Mouse (Mus musculus) T-helper 1 cell (primary cell): ENCODE measurements around the gene Slc25a26.
"Not testable (repeated sequence)": the region's sequence is repeated elsewhere in the genome, so short reads cannot be mapped to it uniquely, and the experiment has no call there.

Experiments
- in situ Hi-C: fragments of 300-600 bp; cut with MboI, MseI; formaldehyde crosslinking; loops from one replicate; pipeline ENCODE4 v1.15.1; 2025; ENCODE audit warnings: high pct_unique_total_duplicates

Gene Slc25a26

DNA sequence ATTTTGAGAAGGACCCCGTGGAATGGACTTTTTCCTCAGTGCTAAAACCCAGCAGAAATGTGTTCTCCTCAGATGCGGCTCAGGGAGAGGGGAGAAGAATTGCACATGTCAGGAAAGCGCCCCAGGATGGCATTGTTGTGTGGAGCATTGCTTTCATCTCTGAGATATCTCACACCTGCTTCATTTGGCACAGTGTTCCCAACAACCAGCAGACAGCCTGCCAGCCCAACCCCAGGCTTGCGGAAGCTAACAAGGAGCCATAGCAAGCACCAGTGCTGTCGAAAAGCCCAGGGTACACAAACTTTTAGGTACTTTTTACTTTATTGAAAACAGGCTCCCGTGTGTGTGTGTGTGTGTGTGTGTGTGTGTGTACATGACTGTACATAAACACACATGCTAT is 50.2 kb downstream of the Slc25a26 start:
- in situ Hi-C loops = no loop called here

DNA sequence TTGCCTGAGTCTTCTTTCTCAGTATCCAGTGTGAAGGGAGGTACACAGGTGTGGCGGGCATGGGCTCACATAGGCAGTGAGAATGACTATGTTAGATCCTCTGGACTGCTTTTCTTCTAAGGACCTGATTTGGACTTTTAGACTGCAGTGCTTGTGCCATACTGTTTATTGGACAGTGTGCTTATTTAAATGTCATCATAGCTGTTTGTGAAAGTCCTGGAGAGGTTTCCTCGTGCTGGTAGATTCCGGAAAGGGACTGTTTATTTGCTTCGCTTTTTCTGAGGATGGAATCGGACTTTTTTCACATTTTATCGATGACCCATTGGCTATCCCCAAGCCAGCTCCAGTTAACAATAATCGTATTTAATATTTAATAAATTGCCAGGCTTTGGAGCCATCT is 50.7 kb downstream of the Slc25a26 start:
- in situ Hi-C loops = no loop called here

DNA sequence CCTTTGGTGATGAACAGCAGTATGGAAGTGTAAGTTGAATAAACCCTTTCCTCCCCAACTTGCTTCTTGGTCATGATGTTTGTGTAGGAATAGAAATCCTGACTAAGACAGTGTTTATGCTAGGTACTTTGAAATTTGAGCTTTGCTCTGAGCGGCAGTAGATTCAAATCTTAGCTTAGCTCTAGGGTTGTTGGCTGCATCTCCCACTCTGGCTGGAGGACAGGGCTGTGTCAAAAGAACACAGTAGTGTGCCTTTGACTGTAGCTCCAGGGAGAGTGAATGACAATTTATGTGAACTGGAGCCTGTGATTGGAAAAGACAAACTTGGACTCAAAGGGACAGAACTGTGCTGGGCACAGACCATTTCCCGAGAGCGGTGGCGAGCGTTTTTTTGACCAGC is 53.0 kb downstream of the Slc25a26 start:
- in situ Hi-C loops = no loop called here

DNA sequence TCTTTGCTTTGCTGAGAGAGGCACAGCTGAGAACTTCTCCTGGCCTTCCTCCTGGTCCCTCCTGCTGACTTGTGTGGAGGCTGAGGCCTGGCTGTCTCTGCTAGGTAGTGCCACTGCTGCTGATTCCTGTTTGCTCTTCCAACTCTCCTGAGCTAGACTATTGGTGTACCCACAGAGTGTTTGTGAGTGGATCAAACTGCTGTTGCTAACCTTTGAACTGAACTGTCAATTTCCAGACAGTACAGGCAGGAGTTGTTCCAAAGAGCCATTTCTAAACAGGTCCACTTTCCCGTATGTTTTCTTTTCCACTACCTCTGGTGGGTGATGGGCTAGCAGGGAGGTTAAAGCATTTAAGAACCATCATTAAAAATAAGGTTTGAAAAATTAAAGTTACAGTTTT is 58.5 kb downstream of the Slc25a26 start:
- in situ Hi-C loops = not testable (repeated sequence)

DNA sequence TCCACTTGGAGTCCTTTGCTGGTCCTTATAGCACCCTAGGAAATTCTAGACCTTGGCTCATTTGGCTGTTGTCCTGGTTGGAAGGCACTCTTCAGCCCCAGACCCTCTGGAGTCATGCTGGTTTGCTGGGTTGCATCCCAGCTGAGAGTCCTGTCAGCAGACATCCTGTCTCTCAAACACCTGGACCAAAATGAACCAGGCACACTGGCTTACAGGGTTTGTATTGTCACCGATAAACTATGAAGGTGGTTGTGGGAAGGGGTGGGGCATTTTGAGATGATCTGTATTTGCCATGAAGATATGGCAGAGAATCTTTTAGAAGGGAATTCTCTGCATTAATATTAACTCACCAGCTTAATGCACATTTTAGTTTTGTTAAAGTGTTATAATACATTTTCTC is 60.8 kb downstream of the Slc25a26 start:
- in situ Hi-C loops = no loop called here

DNA sequence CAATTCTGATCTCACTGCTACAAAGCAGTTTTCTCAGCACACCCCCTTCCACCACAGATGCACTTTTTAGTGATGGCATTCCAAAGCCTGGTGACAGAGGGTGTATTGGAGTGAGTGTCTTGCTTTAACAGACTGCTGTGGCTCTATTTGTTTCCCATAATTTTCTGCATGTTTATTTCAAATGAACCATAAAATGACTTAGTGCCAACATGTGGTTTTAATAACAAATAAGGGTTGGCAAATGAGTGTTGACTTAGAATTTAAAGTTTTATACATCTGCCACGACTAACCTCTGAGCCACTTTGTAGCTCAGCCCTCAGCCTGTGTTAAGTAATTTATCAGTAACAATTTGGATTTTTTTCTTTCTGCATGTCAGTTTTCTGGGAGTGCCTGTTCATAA is 61.2 kb downstream of the Slc25a26 start:
- in situ Hi-C loops = no loop called here

DNA sequence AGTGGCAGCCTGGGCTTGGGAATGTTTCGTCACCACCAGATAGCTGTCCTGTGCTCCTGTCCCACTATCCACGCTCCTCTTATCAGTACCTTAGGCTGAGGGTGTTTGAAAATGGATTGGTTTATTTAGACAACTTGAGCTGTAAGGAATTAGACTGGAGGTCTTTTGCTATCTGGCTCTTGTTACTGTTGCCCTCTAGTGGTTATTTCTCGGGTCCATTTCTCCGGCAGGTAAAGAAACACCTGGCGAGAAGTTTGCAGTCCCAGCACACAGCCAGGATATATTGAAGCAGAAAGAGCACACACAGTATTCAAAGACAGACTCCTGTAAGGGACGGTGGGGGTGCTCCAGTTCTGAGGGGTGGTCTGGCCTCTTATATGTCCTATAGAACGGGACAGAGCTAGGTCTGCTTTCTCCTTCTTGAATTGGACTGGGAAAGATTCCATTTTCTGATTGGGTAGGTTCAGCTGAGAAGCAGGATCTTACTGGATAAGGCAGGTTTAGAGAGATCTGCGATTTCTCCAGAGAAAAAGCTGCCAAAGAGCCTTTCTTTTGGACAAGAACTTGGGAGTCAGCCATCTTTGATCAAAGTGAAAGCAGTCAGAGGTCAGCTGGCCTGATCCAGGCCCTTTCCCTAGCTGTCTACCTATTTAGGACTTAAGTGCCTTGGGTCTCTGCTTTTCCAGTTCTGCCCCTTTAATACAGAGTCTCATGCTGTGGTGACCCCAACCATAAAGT is 63.2 kb downstream of the Slc25a26 start:
- in situ Hi-C loops = no loop called here

DNA sequence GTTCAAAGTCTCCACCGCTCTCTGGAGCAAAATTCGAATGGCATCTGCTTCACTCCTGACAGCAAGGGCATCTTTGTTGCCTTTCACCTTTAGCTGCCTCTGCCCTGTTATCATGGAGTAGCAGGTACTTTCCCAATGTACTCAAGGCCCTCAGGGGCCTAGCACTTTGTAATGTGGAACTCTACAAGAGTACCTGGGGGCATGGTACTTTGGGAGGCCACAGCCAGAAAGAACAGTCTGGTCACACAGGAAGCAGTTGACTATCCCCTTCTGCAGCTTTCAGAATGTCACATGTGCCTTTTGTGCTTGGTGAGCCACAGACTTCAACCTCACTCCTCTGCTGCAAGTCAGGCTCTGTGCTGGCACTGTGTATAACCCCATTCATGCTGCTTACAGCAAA is 65.6 kb downstream of the Slc25a26 start:
- in situ Hi-C loops = no loop called here

DNA sequence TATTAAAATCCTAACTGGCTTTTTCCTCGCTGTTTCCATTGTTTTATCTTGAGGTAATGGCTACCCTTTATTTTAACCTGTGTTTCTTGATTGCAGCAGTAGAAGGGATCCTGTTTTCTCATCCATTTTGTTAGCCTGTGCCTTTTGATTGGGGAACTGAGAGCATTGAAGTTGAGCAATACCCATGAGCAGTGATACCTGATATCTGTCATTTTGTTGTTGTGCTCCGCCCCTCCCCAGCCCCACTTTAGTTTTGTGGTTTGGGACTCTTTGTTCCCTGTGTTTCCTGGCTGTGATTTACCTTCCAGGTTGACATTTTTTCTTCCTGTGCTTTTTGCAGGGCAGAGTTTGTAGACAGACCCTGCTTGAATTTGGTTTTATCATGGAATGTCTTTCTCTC is 67.9 kb downstream of the Slc25a26 start:
- in situ Hi-C loops = no loop called here

DNA sequence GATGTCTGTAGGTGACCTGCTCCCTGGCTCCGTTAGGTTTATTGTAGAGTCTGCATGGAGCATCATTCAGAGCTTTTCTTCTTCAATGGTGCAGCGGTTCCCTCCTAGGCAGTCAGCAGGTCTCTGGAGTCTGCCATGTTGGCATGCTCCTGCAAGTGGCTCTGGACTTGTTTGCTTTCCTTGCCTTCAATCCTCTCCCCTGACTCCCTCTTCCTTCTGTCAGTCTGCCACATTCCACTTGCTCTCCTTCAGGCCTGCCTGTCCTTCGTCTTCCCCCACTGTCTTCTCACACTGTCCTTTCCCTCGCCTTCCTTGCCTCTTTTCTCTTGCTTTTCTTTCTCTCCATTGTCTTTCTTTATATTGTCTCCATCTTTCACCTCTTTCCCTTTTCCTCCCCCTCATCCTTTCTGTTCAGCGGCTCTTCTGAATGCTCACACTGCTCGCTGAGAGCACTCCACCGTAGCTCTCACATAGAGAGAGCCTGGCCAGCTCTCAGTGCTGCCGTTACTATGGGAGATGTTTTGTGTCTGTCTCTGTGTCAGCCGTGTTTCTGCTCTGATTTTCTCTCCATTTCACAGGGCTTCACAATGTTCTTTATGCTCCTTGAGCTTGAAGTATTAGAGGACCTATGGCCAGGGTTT is 75.5 kb downstream of the Slc25a26 start:
- in situ Hi-C loops = no loop called here

DNA sequence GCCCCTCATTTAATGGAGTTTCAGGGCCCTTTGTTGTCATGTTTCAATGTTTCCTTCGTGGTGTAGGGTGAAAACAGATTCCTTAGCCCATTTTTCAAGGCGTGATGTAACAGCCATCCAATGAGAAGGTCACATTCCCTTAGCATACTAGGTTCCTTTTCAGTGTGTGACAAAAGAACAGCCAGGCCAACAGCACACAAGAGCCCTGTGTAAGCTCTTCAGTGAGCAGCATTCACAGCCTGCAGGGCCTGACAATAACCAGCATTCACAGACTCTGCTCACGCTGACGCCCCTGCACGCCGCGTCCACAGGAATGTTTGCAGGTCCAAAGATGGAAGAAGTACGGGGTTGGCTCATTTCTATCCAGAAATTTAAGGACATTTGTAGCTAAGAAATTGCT is 77.9 kb downstream of the Slc25a26 start:
- in situ Hi-C loops = no loop called here

DNA sequence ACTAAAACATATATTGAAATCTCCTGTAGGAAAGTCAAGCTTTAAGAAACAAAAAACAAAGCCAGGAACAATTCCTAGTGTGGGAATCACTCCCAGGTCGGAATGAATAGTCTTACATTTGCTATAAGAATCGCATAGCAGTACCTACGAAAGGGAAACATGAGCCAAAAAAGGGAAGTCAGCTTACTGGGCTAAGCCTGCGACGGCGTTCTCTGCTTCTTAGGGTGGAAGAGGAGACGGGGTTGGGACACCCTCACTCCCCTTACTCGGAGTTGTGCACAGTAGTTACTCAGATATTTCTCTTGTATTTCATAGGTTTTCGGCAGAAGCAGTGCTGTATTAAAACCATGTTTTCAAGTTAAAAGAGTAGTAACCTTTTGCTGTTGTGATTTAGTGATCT is 81.9 kb downstream of the Slc25a26 start:
- in situ Hi-C loops = no loop called here

DNA sequence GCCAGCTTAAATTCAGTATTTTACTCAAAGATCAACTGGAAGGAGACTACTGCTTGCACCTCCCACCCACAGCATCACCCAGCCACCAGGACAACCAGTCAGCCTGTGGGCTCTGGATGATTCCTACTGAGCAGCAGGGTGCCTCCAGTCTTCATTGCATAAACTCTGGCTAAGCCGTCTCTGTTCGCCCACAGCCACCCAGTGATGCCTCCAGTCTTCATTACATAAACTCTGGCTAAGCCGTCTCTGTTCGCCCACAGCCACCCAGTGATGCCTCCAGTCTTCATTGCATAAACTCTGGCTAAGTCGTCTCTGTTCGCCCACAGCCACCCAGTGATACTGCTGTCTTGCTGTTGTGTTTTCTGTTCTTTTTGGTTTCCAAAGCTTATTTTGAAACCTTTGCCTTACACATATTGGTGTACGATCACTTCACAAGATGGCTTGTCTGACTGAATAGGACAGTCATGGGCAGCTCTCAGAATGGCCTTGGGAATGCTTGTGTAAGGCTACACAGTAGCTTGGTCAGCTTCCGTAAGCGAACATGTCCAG is 84.1 kb downstream of the Slc25a26 start:
- in situ Hi-C loops = no loop called here

DNA sequence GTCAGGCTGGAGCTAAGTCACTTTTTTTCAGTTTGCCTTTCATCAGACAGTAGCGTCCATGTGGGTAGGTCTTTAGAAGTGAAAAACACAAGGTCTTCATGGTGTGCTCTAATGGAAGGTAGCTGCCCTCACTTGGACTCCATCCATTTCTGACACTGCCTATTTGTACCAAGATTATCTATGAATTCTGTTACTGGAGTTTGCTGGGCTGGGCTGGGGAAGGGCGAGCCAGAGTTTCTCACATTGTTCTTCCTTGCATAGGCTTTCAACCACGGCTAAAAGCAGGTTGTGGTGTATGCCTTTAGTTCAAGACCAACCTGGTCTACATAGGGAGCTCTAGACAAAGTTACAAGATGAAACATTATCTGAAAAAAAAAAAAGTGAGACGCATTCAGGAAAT is 84.8 kb downstream of the Slc25a26 start:
- in situ Hi-C loops = no loop called here

DNA sequence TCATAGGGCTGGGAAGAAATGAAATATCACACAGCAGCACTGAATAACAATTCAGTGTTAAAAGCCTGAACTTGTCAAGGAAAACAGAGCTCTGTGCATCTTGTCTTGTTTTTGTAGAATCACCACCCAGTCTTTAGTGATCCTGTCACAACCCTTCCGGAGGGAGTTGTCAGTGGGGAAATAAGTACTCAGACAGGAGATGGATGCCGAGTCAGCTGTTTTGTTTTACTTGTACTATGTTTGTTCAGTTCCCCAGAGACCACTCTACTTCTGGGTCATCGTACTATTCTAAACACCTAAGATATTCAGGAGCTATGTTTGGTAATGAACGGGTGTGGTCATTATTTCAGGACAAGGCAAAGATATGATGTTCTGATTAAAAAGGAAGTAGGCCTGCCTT is 88.2 kb downstream of the Slc25a26 start:
- in situ Hi-C loops = no loop called here

DNA sequence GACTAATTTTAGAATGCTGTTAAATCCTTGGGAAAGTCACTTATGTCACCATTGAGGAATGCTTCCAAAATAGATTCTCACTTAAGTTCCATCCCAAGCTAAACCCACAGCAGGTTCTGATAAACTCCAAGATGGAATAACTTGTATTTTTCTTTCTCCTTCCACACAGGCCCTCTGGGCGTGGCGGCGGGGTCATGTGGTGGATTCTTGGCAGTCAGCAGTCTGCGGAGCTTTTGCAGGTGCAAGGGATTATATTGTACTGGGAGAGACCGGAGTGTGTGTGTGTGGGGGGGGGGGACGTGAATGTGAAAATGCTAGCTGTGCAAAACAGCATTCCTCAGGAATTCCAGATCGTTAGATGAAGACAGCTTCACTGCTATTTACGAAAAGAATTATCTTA is 92.1 kb downstream of the Slc25a26 start:
- in situ Hi-C loops = no loop called here

DNA sequence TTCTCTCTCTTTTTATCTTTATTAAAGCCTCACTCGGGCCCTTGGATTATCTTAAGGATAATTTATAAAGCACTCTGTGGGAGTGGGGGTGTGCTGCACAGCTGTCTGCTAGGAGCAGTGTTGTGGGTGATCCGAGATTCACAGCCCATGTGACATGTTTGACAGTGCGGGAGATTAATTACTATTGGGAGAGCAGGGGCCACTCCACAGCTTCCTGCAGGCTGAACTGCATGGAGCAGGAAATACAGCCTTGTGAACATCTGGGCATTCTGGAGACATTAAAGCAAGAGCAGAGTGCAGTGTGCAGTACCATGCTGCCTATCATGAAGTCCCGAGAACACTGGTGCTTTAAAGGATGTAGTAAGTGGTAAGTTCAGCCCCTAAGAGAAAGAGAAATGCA is 92.6 kb downstream of the Slc25a26 start:
- in situ Hi-C loops = no loop called here

DNA sequence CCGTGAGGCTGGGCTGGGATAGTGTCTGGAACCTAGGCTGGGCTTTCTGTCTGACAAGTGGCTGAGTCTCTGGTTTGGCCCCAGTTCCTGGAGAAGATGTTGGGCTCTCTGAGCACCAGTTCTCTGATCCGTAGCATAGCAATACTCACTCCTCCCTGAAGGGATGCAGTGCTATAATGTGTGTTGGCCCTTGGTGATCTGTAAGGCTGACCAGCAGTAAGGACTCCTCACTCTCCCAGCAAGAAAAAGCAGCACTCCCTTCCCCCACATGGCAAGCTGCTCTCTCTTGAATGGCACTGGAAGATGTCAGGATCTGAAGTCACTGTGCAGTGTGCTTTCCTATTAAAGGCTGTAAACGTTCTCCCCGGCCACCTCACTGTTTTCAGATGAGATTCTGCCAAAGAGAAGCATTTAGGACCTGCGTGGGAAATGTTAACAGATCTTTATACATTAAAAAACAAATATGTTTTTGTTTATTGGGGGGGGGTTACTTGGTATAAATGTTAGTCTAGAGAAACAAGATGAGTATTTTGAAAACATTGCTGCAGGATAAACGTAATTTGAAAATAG is 94.0 kb downstream of the Slc25a26 start:
- in situ Hi-C loops = no loop called here

DNA sequence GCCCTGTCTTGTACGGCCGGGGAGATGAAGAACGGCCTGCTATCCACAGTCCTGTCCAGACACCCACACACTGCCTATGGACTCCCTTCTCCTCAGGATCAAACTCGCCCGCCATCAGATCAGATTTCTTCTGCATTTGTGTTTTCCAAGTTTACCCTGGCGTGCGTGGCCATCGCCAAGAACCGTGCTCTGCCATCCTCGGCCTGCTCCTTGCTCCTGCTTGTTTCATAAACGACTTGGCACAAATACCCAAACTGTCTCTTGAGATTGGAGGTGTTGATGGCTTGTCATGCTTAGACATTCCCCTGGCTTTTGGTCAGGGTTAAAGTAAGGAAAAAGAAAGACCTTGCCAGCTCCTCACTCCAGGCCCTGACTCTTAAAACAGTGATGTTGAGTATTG is 94.6 kb downstream of the Slc25a26 start:
- in situ Hi-C loops = no loop called here

DNA sequence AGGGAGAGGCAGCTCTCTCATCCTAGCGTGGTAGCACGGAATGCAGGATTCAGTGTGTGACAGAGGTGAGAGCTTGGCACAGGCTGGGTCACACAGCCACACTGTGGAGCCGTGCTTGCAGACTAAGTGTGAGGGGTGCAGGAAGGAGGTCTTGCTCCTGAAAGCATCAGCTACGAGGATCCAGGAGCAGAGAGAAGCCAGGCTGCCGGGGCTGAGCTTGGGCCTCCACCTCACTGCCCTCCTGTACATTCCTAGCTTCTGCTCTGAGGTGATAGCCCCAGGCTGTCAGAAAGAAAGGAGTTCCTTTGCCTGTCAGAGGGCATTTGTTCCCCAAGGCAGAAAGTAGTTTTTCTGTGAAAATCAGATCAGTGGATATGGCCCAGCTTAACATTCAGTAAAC is 95.1 kb downstream of the Slc25a26 start:
- in situ Hi-C loops = no loop called here

DNA sequence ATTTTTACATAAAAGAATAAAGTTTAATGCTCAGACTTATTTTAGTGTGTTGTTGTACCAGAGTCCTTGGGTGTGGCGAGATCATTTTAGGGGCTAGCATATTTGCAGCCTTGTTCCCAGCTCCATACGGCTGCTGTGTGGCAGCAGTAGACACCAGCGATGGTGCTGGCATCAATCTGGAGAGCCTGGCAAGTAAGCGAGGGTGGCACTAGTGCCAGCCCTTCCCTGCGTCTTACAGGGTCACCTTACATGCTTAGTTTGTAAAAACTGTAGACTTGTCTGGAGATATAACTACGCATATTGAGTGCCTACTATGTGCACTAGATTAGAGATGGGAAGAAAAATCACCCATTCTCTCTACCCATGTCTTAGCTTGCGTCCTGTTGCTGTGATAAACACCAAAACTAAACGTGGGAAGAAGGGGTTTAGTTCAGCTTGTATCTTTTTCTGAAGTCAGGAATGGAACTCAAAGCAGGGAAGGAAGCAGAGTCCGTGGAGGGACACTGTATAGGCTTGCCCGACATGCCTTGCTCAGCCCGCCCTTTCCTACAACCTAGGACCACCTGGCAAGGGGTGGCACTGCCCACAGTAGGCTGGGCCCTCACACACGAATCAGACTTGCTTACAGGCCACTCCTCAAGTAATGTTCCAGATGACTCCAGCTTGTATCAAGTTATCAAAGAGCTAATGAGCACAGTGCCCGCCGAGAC is 96.1 kb downstream of the Slc25a26 start:
- in situ Hi-C loops = no loop called here

DNA sequence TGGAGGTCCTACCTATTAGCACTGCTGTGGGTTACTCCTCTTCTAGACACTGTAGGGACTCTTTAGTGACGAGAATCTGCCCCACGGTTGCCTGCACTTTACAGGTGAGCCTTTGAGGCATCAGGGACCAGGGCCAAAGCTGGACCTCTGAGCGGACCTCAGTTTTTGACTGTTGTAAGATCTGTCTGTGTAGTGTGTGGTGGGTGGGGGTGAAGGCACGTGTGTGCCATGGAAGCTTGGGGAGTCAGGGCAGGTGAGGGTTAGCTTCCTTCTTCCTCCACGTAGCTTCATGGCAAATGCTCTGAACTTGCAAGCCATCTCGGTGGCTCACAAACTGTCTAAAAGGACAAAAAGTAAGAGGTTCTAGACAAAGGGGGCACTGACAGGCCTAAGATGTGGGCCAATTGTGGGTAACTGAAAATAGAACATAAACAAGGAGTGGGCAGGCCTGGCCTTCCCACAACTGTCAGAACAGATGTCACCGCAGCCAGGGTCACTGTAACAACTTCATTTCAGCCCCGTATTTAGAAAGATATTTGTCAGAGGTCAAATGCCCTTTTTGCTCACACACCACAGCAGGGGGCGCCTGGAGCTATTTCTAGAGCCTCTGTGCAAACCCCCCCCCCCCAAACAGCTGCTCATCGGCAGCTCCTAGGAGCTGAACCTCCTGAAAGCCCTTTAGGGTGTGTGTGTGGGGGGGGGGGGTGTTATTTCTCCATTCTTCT is 96.8 kb downstream of the Slc25a26 start:
- in situ Hi-C loops = no loop called here
